29 mouse cellular contexts compared by ENCODE assay signal in genomic region chr19:23457492-23457891, GRCm38 (mm10). TPM values are rescaled to one million over a fixed set of nuclear protein-coding genes. Genes with fewer than 3 reads are reported as not detected.
DNase-seq lines count a peak whose midpoint lies in the region; ATAC-seq lines count a peak whose summit lies in the region.
"Had no signal": no experiment of that assay in that cellular context is flagged by ENCODE, and none has a peak within 500 bp of the region (broad histone marks: within the 10 kb centered on the region; RNA-seq: fewer than 3 reads in every experiment).

No protein-coding gene starts in this region.

- H3K4me3 ChIP-seq in midbrain, embryonic 14.5 days (replicated peaks; ENCODE audit: low read depth, low read length), result no peak overlapping the region
- H3K4me3 ChIP-seq: heart, embryonic 13.5 days; hindbrain, embryonic 10.5 days; midbrain, embryonic 10.5 days; neural tube, embryonic 12.5 days had no signal

- H3K4me2 ChIP-seq in midbrain, embryonic 14.5 days (ENCODE audit: low read length), result no peak overlapping the region
- H3K4me2 ChIP-seq: heart, embryonic 13.5 days; neural tube, embryonic 12.5 days had no signal

- DNase-seq in gastrocnemius, postnatal 14 days, result peak; percentile 11
- no peak for DNase-seq in gastrocnemius, adult 18-20 months (ENCODE audit: low spot score)
- DNase-seq in ES-CJ7 (ENCODE audit: low read depth, low spot score), result peak; percentile 9
- peak; percentile 51 for DNase-seq in NIH3T3 (ENCODE audit: low read depth)
- DNase-seq in fibroblast of lung, adult 2 months (ENCODE audit: low read depth), result peak; percentile 19
- no peak for DNase-seq in midbrain, embryonic 14.5 days
- no peak for DNase-seq in adrenal gland, adult (ENCODE audit: inconsistent age in 2 of 2, low spot score in 1 of 2)
- DNase-seq: adrenal gland, postnatal 25 days; cerebellum, adult 18-20 months; forebrain, postnatal 0 days; heart, postnatal 10 days; kidney, adult 18-20 months; layer of hippocampus, postnatal 36 days; left cerebral cortex, postnatal 4 days; liver; lung, adult 2 months; lung, postnatal 14 days; right cerebral cortex, postnatal 4 days; thymus, adult 2 months; thymus, postnatal 4 days had no signal

- no peak overlapping the region for H3K9ac ChIP-seq in midbrain, embryonic 14.5 days (replicated peaks; ENCODE audit: low read length)
- H3K9ac ChIP-seq: forebrain, postnatal 0 days; heart, embryonic 13.5 days; liver, embryonic 14.5 days; neural tube, embryonic 12.5 days had no signal

- WGBS in midbrain, embryonic 14.5 days, result 53% methylated on average over 4 of the region's 4 CpGs

- no peak overlapping the region for H3K27ac ChIP-seq in midbrain, embryonic 14.5 days (replicated peaks; ENCODE audit: low read depth, low read length)
- H3K27ac ChIP-seq: heart, embryonic 13.5 days; hindbrain, embryonic 10.5 days; kidney, postnatal 0 days; liver, embryonic 14.5 days; midbrain, embryonic 10.5 days; neural tube, embryonic 12.5 days had no signal

- intact Hi-C loops in gastrocnemius, postnatal 14 days (cut with DNase I; ENCODE audit: low total_unique reads), result no loop called here

- no peak for ATAC-seq in midbrain, embryonic 14.5 days (ENCODE audit: low FRiP score, low TSS enrichment)
- ATAC-seq: forebrain, postnatal 0 days; hindbrain, embryonic 16.5 days; midbrain, embryonic 16.5 days had no signal

- H3K9me3 ChIP-seq in midbrain, embryonic 14.5 days (ENCODE audit: control insufficient read depth, low read length), result 0 out of 2 replicates have a peak, but pooled peaks cover 5% of the 10 kb centered on the region
- H3K9me3 ChIP-seq: G1E; hindbrain, embryonic 10.5 days; midbrain, embryonic 10.5 days; neural tube, embryonic 12.5 days had no signal

- H3K4me1 ChIP-seq in midbrain, embryonic 14.5 days (ENCODE audit: control insufficient read depth, insufficient read depth, low read length), result no peaks in the 10 kb centered on the region
- H3K4me1 ChIP-seq: hindbrain, embryonic 10.5 days; midbrain, embryonic 10.5 days; neural tube, embryonic 12.5 days had no signal

- no peaks in the 10 kb centered on the region for H3K36me3 ChIP-seq in midbrain, embryonic 14.5 days (ENCODE audit: control insufficient read depth, insufficient read depth, low read length)
- H3K36me3 ChIP-seq: G1E; heart, embryonic 13.5 days; hindbrain, embryonic 10.5 days; midbrain, embryonic 10.5 days; neural tube, embryonic 12.5 days had no signal

- no peaks in the 10 kb centered on the region for H3K27me3 ChIP-seq in midbrain, embryonic 14.5 days (ENCODE audit: control insufficient read depth, insufficient read depth, low read length)
- H3K27me3 ChIP-seq: heart, embryonic 13.5 days; neural tube, embryonic 12.5 days had no signal

RNA-seq across cellular contexts. Expression of gene Mamdc2, which starts 9.2 kb away (rescaled TPM):
- total RNA-seq in gastrocnemius, postnatal 14 days (2021), result 1 to 10 TPM; 2.4 to 2.5 TPM
- 1 to 10 TPM; 1.1 to 2.3 TPM for total RNA-seq in gastrocnemius, adult 18-20 months (2021)
- polyA plus RNA-seq in midbrain, embryonic 14.5 days (2014; fragmentation: Nextera tagmentation; extraction: Ambion mirVana), result 1.1 and 1.5 TPM in 2 replicates
- polyA plus RNA-seq: G1E had no signal

Comparison
In these comparisons a context has a peak if more than half of its experiments do, and no peak if none do; other contexts are left out.
1. DNase-seq: peak in gastrocnemius, postnatal 14 days (single experiment), ES-CJ7 (single experiment), NIH3T3 (single experiment) and fibroblast of lung, adult 2 months (single experiment); none in gastrocnemius, adult 18-20 months (single experiment), midbrain, embryonic 14.5 days (single experiment) and adrenal gland, adult (0 of 2).